Mouse (Mus musculus) mature B cell (primary cell): ENCODE measurements around the gene Cmtm5.

Experiments
- in situ Hi-C: fragments of 300-500 bp; cut with MboI; formaldehyde crosslinking; loops from 2 replicates; pipeline ENCODE4 v1.14.3; 2019

Gene Cmtm5

GRCm38 (mm10) chr14:54935904-54936830, at the start of gene Cmtm5:
Gene Cmtm5 (plus strand): TSS chr14:54936261.
- in situ Hi-C loops: no loop called here

DNA sequence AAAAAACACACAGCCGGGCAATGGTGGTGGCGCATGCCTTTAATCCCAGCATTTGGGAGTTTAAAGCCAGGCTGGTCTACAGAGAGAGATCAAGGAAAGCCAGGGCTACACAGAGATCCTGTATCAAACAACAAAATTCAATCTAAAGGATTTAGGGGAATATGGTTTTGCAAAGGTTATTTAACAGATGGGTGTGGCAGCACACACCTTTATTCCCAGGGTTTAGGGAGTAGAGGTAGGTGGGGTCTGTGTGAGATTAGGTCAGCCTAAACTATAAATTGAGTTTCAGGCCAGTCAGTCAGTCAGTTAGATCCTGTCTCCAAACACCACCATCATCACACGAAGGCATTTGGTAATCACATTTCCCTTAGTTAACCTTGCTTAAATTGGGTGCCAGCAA, 43.9 kb upstream of the Cmtm5 start, which contains the start of gene Pabpn1:
Gene Pabpn1, plus strand, starts transcription at position 301 of the 400 bp plus-strand sequence.
- in situ Hi-C loops: no loop called here

- in situ Hi-C loops: no loop called here
These were observed 42.3 kb upstream of the Cmtm5 start for GRCm38 (mm10) chr14:54893651-54894181.

GRCm38 (mm10) chr14:54894296-54895151, 41.5 kb upstream of the Cmtm5 start:
- in situ Hi-C loops: no loop called here

- in situ Hi-C loops: no loop called here
These were observed 38.6 kb upstream of the Cmtm5 start for GRCm38 (mm10) chr14:54897445-54897844.

- in situ Hi-C loops: loop anchor here (10.0 kb wide), 1 partner anchor 114 kb away; the partner anchor contains the start of gene Ngdn
These were observed 35.7 kb upstream of the Cmtm5 start for GRCm38 (mm10) chr14:54900383-54900782.

DNA sequence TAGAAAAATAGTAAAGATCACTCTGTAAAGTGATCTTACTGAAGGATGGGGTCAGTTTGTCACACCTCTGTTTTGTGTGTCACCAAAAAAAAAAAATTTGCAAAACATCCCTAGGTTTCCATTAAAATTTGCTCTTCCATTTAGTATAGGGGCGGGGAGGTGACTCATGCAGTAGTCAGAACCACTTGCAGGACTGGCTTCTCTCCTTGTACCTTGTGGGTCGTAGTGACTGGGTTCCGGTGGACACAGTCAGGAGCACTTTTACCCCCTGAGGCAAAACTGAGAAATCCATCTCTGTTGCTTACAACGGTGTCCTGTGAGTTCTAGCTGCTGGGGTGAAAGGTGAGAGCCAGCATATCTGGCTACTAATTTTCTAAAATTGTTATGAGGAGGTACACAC, 32.4 kb upstream of the Cmtm5 start:
- in situ Hi-C loops: loop anchor here (10.0 kb wide), 1 partner anchor 111 kb away; the partner anchor contains the start of gene Ngdn

GRCm38 (mm10) chr14:54908682-54909081, 27.4 kb upstream of the Cmtm5 start:
- in situ Hi-C loops: loop anchor here (10.0 kb wide), 1 partner anchor 106 kb away; the partner anchor contains the start of gene Ngdn

DNA sequence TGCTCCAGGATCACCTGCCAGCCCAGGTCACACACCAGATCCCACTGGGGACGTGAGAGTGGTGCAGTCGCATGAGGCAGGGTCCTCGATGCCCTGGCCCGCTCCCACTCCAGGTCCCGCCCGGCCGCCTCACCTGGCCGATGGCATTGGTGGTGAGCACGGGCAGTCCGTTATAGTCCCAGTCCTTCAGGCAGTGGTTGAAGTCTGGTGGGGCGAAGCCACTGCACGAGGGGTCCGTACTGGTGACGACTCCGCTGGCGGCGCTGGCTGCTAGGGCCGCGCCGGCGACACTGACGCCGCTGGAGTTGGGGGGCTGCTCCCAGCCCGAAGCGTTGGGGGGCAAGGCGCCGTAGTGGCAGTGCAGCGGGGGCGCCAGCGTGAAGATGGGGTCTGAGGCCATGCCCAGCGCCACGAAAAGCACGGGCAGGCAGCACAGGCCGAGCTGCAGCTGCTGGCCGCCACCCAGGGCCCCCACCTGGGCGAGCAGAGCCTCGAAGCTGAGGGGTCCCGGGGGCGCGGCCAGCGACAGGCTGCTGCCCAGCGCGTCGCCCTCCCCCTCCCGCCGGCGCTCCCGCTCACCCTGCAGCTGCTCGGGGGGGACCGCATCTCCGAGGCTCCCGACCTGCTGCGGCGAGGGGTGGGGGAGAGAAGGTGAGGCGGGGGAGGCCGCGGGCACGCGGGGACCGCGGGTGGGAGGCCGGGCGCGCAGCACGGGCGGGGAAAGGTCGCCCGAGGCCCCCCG, 23.8 kb upstream of the Cmtm5 start:
- in situ Hi-C loops: no loop called here

- in situ Hi-C loops: no loop called here
These were observed 23.2 kb upstream of the Cmtm5 start, which contains the start of gene Slc22a17 for GRCm38 (mm10) chr14:54912886-54913285. Gene Slc22a17 (minus strand): TSS chr14:54913132.

- in situ Hi-C loops: no loop called here
These were observed 22.7 kb upstream of the Cmtm5 start for GRCm38 (mm10) chr14:54913343-54913742.

DNA sequence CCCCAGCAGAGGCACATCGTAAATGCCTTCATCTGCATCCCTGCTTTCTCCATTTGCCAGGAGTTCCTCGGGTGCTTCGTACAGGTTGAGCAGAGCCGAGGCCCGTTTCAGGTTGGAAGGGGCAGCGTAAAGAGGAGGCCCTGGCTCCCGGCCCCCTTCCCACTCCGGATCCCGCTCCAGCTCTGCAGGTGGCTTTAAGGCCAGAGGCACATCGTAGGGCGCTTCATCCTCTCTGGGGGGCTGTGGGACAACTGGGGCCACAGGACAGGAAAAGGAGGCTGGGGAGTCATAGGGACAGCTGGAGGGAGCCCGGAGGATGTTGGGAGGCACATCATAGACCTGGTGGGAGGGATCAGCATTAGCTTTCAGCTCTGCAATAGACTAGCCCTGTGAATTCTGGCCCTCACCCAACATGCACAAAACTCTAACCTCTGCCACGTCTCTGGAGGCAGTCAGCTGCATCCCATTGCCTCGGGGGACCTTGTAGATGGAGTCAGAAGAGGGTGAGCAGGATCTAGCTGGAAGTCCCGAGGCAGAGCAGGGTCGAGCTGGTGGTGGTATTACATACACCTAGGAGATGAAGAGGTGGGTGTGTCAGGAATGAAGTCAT, 15.9 kb upstream of the Cmtm5 start:
- in situ Hi-C loops: no loop called here

DNA sequence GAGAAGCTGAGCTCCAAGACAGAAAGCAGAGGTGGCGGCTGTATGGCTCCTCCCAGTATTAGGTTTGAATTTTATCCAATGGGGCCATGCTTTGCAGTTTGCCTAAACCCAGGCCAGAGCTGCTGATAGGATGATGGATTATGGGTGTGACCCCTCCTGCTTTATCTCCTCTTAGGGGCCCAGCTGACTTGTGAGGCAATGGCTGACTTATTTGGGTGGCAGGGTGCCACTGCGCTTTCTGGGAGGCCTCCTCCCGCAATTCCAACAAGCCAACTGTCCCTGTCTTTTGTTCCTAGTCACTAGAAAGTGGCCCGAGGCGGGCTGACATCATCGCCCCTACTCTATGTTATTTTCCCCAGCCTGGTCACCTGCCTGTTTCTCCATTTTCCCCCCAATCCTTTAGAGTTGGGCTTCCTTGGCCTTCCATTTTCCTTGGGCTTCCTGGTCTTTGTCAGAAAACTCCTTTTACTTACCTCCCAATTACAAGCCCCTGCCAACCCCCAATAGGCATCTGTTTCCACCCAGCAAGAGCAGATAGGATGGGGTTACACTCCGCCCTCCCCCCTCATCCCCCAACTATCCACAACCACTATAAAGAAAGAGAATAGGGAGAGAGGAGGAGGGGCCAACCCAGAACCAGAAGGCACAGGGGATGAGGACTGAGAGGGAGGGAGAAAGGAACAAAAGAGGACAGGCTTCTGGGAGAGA, 11.3 kb upstream of the Cmtm5 start:
- in situ Hi-C loops: no loop called here

DNA sequence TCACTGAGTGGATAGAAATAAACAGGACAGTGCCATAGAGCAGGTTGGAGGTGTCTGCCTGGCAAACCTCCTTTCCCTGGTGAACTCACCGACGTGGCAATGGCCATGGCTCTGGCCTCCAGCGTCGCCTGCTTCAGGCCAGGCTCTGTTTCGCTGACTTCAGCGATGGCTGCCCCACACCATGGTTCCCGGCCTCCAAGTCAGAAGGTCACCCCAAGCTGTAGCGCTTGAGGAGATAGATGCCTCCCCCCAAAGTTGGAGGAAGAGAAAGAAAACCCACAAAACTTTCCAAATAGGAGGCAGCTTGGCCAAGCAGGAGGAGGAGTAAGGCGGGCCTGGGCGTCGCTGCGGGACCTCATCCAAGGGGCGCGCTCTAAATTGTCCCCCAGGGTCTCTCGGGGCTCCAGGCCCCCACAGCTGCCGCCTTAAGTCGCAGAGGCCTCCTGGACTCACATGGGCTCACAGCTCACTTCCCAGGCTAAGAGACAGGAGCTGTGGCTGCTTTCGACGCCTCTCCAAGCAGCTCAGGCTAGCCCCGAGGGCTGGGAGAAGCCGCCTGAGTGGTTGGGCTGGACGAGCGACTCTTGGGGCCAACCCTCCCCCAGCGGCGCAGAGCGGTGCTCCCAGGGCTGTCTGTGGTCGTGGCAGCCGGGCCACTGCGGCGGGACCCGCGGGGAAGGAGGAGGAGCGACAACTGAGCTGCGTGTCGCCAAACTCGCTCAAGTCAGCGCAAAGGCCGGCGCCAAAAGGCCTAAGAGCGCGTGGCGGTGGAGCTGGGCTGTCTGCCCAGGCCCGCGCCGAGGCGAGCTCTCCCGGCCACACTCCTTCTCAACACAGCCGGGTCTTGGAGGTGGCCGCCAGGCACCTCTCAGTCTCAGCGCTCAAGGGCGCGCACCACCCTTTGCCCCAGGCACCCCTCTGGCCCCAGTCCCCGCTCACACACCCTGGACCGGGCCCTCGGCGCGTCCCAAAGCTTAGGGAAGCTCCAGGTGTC, 10.4 kb upstream of the Cmtm5 start, which contains the start of gene Efs:
Gene Efs, minus strand, starts transcription at position 778 of the 994 bp plus-strand sequence.
- in situ Hi-C loops: no loop called here

GRCm38 (mm10) chr14:54926401-54927158, 9.5 kb upstream of the Cmtm5 start:
- in situ Hi-C loops: no loop called here

GRCm38 (mm10) chr14:54927296-54927695, 8.8 kb upstream of the Cmtm5 start:
- in situ Hi-C loops: no loop called here

DNA sequence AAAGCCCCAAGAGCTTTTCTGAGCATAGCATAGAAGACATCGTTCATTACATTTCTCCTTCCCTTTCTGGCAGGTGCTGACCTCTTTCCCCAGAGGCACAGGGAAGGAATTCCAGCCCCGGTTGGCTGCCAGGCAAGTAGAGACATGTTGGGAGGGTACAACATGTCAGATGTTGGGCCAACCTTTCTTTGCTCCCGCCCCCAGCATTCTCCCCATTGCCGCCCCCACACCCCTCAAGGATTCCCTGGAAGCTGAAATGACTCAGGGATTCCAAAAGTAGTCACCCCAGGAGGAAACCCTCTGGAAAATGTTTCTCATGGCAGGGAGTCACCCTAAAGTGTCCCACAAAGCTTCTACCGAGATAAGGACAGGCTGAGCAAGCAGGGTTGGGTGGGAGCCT, 6.3 kb upstream of the Cmtm5 start:
- in situ Hi-C loops: no loop called here

GRCm38 (mm10) chr14:54930431-54930830, 5.6 kb upstream of the Cmtm5 start:
- in situ Hi-C loops: no loop called here
